Mouse (Mus musculus): ENCODE results near the gene Hist1h2bg. TPM values are rescaled to one million over a fixed set of nuclear protein-coding genes. Genes with fewer than 3 reads are reported as not detected.

Gene Hist1h2bg
- total and polyA plus RNA-seq, 2 experiments from 2014 or later = 4.3 to 1,110 TPM

- Histone ChIP-seq H3K4me2 (ENCODE audit: low read depth, low read length) (no peak overlapping the region), H3K9ac (replicated peaks; ENCODE audit: low read depth, low read length) (no peak overlapping the region), H3K27ac (ENCODE audit: low read depth) (no peak overlapping the region), H3K36me3 (replicated peaks; ENCODE audit: control insufficient read depth, insufficient read depth, low read length) (no peaks in the 10 kb centered on the region), H3K9me3 (replicated peaks; ENCODE audit: control insufficient read depth, low read length) (no peaks in the 10 kb centered on the region), H3K4me1 (ENCODE audit: control insufficient read depth, insufficient read depth) (no peaks in the 10 kb centered on the region), H3K4me3 (ENCODE audit: low read depth, low read length) (no peak overlapping the region), H3K27me3 (ENCODE audit: control insufficient read depth, insufficient read depth, low read length) (no peaks in the 10 kb centered on the region)
- ATAC-seq (ENCODE audit: insufficient read depth, low read depth) (no peak), DNase-seq (ENCODE audit: low spot score) (no peak)
- TF ChIP-seq CTCF (IDR thresholded peaks at IDR 0.05; ENCODE audit: low read depth) (no peak), EP300 (IDR thresholded peaks at IDR 0.05; ENCODE audit: low read depth) (no peak)
Measured at GRCm38 (mm10) chr13:23609844-23610243, 38.6 kb downstream of the Hist1h2bg start.

- no peaks in the 10 kb centered on the region for H3K4me1 ChIP-seq (ENCODE audit: control insufficient read depth, insufficient read depth)
- WGBS = 62% methylated on average over 2 of the region's 2 CpGs
- H3K27me3 ChIP-seq (ENCODE audit: control insufficient read depth, insufficient read depth, low read length) = no peaks in the 10 kb centered on the region
- H3K4me3 ChIP-seq (ENCODE audit: low read depth, low read length) = no peak overlapping the region
- H3K27ac ChIP-seq (ENCODE audit: low read depth) = no peak overlapping the region
- DNase-seq (ENCODE audit: low spot score) (no peak), ATAC-seq (ENCODE audit: insufficient read depth, low read depth) (no peak)
- H3K9me3 ChIP-seq (replicated peaks; ENCODE audit: control insufficient read depth, low read length) = no peaks in the 10 kb centered on the region
- H3K9ac ChIP-seq (replicated peaks; ENCODE audit: low read depth, low read length) = no peak overlapping the region
- TF ChIP-seq CTCF (IDR thresholded peaks at IDR 0.05; ENCODE audit: low read depth) (no peak), EP300 (IDR thresholded peaks at IDR 0.05; ENCODE audit: low read depth) (no peak)
- H3K36me3 ChIP-seq (replicated peaks; ENCODE audit: control insufficient read depth, insufficient read depth, low read length) = no peaks in the 10 kb centered on the region
- H3K4me2 ChIP-seq (ENCODE audit: low read depth, low read length) = no peak overlapping the region
Measured at GRCm38 (mm10) chr13:23610393-23610792, 39.2 kb downstream of the Hist1h2bg start.

- no peaks in the 10 kb centered on the region for H3K4me1 ChIP-seq (ENCODE audit: control insufficient read depth, insufficient read depth)
- H3K27me3 ChIP-seq (ENCODE audit: control insufficient read depth, insufficient read depth, low read length) = no peaks in the 10 kb centered on the region
- TF ChIP-seq EP300 (IDR thresholded peaks at IDR 0.05; ENCODE audit: low read depth) (no peak), CTCF (IDR thresholded peaks at IDR 0.05; ENCODE audit: low read depth) (no peak)
- H3K9me3 ChIP-seq (replicated peaks; ENCODE audit: control insufficient read depth, low read length) = no peaks in the 10 kb centered on the region
- DNase-seq (ENCODE audit: low spot score) = no peak
- ATAC-seq (ENCODE audit: insufficient read depth, low read depth) = no peak
- 78% methylated on average over 3 of the region's 3 CpGs for WGBS
- H3K9ac ChIP-seq (replicated peaks; ENCODE audit: low read depth, low read length) = no peak overlapping the region
- H3K4me2 ChIP-seq (ENCODE audit: low read depth, low read length) = no peak overlapping the region
- no peak overlapping the region for H3K4me3 ChIP-seq (ENCODE audit: low read depth, low read length)
- no peaks in the 10 kb centered on the region for H3K36me3 ChIP-seq (replicated peaks; ENCODE audit: control insufficient read depth, insufficient read depth, low read length)
- no peak overlapping the region for H3K27ac ChIP-seq (ENCODE audit: low read depth)
Measured at GRCm38 (mm10) chr13:23611638-23612037, 40.4 kb downstream of the Hist1h2bg start.

GRCm38 (mm10) chr13:23620056-23620732 is 49.0 kb downstream of the Hist1h2bg start:
- H3K4me1 ChIP-seq (ENCODE audit: control insufficient read depth, insufficient read depth) = peaks cover 7% of the 10 kb centered on the region; the same call in 1 of the 2 replicates
- H3K27me3 ChIP-seq (ENCODE audit: control insufficient read depth, insufficient read depth, low read length) = no peaks in the 10 kb centered on the region
- H3K4me3 ChIP-seq (ENCODE audit: low read depth, low read length) = peak overlapping the region; percentile 59
- no peaks in the 10 kb centered on the region for H3K36me3 ChIP-seq (replicated peaks; ENCODE audit: control insufficient read depth, insufficient read depth, low read length)
- 53% methylated on average over 12 of the region's 12 CpGs for WGBS
- H3K4me2 ChIP-seq (ENCODE audit: low read depth, low read length) = peak overlapping the region; percentile 87
- TF ChIP-seq CTCF (IDR thresholded peaks at IDR 0.05; ENCODE audit: low read depth) (no peak), EP300 (IDR thresholded peaks at IDR 0.05; ENCODE audit: low read depth) (no peak)
- peak overlapping the region; percentile 93 for H3K27ac ChIP-seq (ENCODE audit: low read depth)
- H3K9ac ChIP-seq (replicated peaks; ENCODE audit: low read depth, low read length) = peak overlapping the region; percentile 86; the same call in 1 of the 2 replicates
- no peaks in the 10 kb centered on the region for H3K9me3 ChIP-seq (replicated peaks; ENCODE audit: control insufficient read depth, low read length)
- DNase-seq (ENCODE audit: low spot score) (no peak), ATAC-seq (ENCODE audit: insufficient read depth, low read depth) (no peak)

DNA sequence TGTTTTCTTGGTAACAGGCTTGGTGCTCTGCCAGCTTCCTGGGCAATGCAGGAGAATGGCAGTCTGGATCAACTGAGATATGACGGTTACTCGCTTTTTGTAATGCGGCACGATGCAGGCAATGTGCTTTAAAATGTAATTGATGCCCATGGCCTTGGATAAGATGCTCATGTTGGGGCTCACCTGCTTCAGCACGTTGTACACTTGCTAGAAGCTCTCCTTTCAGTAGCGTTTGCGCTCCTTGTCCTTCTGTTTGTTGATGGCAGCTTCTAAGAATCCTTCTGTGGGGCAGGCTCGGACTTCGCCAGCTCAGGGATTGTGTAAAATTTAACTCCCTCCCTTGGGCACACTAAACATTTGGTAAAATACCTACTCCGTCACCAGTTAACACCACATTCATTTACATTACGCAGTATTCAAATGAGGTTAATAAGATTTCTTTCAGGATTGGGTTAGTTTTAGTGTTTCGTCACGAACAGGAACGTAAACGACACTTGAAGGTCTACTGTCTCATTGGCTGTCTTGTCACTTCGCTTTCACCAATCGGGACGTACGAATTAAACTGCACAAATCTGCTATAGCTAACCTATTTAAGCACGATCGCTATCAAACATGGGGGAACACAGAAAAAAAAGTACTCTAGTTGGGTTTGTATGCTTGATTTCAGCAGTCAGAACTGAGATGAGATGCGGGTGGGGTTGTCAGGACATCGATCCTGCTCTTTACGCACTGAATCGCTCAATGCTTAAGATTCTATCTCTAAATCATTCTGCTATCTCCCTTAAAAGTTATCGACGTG is 49.7 kb downstream of the Hist1h2bg start, which contains the start of gene Hist1h2be:
Gene Hist1h2be (minus strand): TSS at position 392 of the 799 bp plus-strand sequence.
- WGBS = under 1% methylated on average over 27 of the region's 27 CpGs
- no peaks in the 10 kb centered on the region for H3K9me3 ChIP-seq (replicated peaks; ENCODE audit: control insufficient read depth, low read length)
- H3K27ac ChIP-seq (ENCODE audit: low read depth) = peak within 1 kb of the TSS; percentile 93
- peak within 1 kb of the TSS; percentile 87 for H3K4me2 ChIP-seq (ENCODE audit: low read depth, low read length)
- DNase-seq (ENCODE audit: low spot score) (peak; percentile 95), ATAC-seq (ENCODE audit: insufficient read depth, low read depth) (peak; percentile 74)
- no peaks in the 10 kb centered on the region for H3K27me3 ChIP-seq (ENCODE audit: control insufficient read depth, insufficient read depth, low read length)
- H3K4me1 ChIP-seq (ENCODE audit: control insufficient read depth, insufficient read depth) = peaks cover 7% of the 10 kb centered on the region; the same call in 1 of the 2 replicates
- no peaks in the 10 kb centered on the region for H3K36me3 ChIP-seq (replicated peaks; ENCODE audit: control insufficient read depth, insufficient read depth, low read length)
- TF ChIP-seq CTCF (IDR thresholded peaks at IDR 0.05; ENCODE audit: low read depth) (no peak), EP300 (IDR thresholded peaks at IDR 0.05; ENCODE audit: low read depth) (no peak)
- peak within 1 kb of the TSS; percentile 86 for H3K9ac ChIP-seq (replicated peaks; ENCODE audit: low read depth, low read length)
- H3K4me3 ChIP-seq (ENCODE audit: low read depth, low read length) = peak within 1 kb of the TSS; percentile 59

Small RNA genes lying within 50 kb of the gene (microRNA-seq; reads per million reads assigned to microRNA genes)
- gene Gm44297 (not detected), gene Gm44359 (not detected), gene Gm44394 (not detected)

Other genes starting within 250 kb of the Hist1h2bg start
Only the 30 nearest of the 35 such genes appear.
- gene Abt1, start 147.5 kb upstream of the Hist1h2bg start, total RNA-seq (2014; rRNA removed; ENCODE audit: low replicate concordance) = 6.7 and 7.4 TPM in 2 replicates
- gene Abt1, start 147.5 kb upstream of the Hist1h2bg start, polyA plus RNA-seq (2015; fragmentation: Nextera tagmentation; extraction: Ambion mirVana) = 6.8 and 7.2 TPM in 2 replicates
- gene Btn1a1, start 105.5 kb upstream of the Hist1h2bg start, total RNA-seq (2014; rRNA removed; ENCODE audit: low replicate concordance) = 0.27 TPM in 1 of 2 replicates, not detected in the other
- 0.14 and 0.18 TPM in 2 replicates for gene Btn1a1, start 105.5 kb upstream of the Hist1h2bg start, polyA plus RNA-seq (2015; fragmentation: Nextera tagmentation; extraction: Ambion mirVana)
- not detected in 2 replicates for gene Btn2a2, start 82.5 kb upstream of the Hist1h2bg start, total RNA-seq (2014; rRNA removed; ENCODE audit: low replicate concordance)
- 0.04 and 0.15 TPM in 2 replicates for gene Btn2a2, start 82.5 kb upstream of the Hist1h2bg start, polyA plus RNA-seq (2015; fragmentation: Nextera tagmentation; extraction: Ambion mirVana)
- gene Hist1h4h, start 40.3 kb upstream of the Hist1h2bg start, total RNA-seq (2014; rRNA removed; ENCODE audit: low replicate concordance) = 3,824 and 4,565 TPM in 2 replicates
- 30.4 and 37.5 TPM in 2 replicates for gene Hist1h4h, start 40.3 kb upstream of the Hist1h2bg start, polyA plus RNA-seq (2015; fragmentation: Nextera tagmentation; extraction: Ambion mirVana)
- gene Hist1h2af, start 37.5 kb upstream of the Hist1h2bg start, total RNA-seq (2014; rRNA removed; ENCODE audit: low replicate concordance) = 369 and 922 TPM in 2 replicates
- gene Hist1h2af, start 37.5 kb upstream of the Hist1h2bg start, polyA plus RNA-seq (2015; fragmentation: Nextera tagmentation; extraction: Ambion mirVana) = 1.3 and 2.6 TPM in 2 replicates
- 709 and 989 TPM in 2 replicates for gene Hist1h3g, start 36.0 kb upstream of the Hist1h2bg start, total RNA-seq (2014; rRNA removed; ENCODE audit: low replicate concordance)
- 2.4 and 2.5 TPM in 2 replicates for gene Hist1h3g, start 36.0 kb upstream of the Hist1h2bg start, polyA plus RNA-seq (2015; fragmentation: Nextera tagmentation; extraction: Ambion mirVana)
- gene Hist1h2bh, start 28.0 kb upstream of the Hist1h2bg start, total RNA-seq (2014; rRNA removed; ENCODE audit: low replicate concordance) = 82.5 and 133 TPM in 2 replicates
- 0.25 and 0.31 TPM in 2 replicates for gene Hist1h2bh, start 28.0 kb upstream of the Hist1h2bg start, polyA plus RNA-seq (2015; fragmentation: Nextera tagmentation; extraction: Ambion mirVana)
- gene Hist1h3f, start 27.3 kb upstream of the Hist1h2bg start, total RNA-seq (2014; rRNA removed; ENCODE audit: low replicate concordance) = 441 and 779 TPM in 2 replicates
- gene Hist1h3f, start 27.3 kb upstream of the Hist1h2bg start, polyA plus RNA-seq (2015; fragmentation: Nextera tagmentation; extraction: Ambion mirVana) = 0.29 and 0.45 TPM in 2 replicates
- gene Hist1h4f, start 19.7 kb upstream of the Hist1h2bg start, total RNA-seq (2014; rRNA removed; ENCODE audit: low replicate concordance) = 2,919 and 3,073 TPM in 2 replicates
- gene Hist1h4f, start 19.7 kb upstream of the Hist1h2bg start, polyA plus RNA-seq (2015; fragmentation: Nextera tagmentation; extraction: Ambion mirVana) = 0.65 TPM in 1 of 2 replicates, not detected in the other
- 61.7 and 66.1 TPM in 2 replicates for gene Hist1h1d, start 18.1 kb upstream of the Hist1h2bg start, total RNA-seq (2014; rRNA removed; ENCODE audit: low replicate concordance)
- 0.16 and 0.20 TPM in 2 replicates for gene Hist1h1d, start 18.1 kb upstream of the Hist1h2bg start, polyA plus RNA-seq (2015; fragmentation: Nextera tagmentation; extraction: Ambion mirVana)
- gene Hist1h3e, start 9.0 kb upstream of the Hist1h2bg start, total RNA-seq (2014; rRNA removed; ENCODE audit: low replicate concordance) = 625 and 977 TPM in 2 replicates
- 0.70 and 0.97 TPM in 2 replicates for gene Hist1h3e, start 9.0 kb upstream of the Hist1h2bg start, polyA plus RNA-seq (2015; fragmentation: Nextera tagmentation; extraction: Ambion mirVana)
- 171 and 312 TPM in 2 replicates for gene Hist1h2ae, start 176 bp upstream of the Hist1h2bg start, total RNA-seq (2014; rRNA removed; ENCODE audit: low replicate concordance)
- 12.1 and 14.3 TPM in 2 replicates for gene Hist1h2ae, start 176 bp upstream of the Hist1h2bg start, polyA plus RNA-seq (2015; fragmentation: Nextera tagmentation; extraction: Ambion mirVana)
- gene Hist1h2bf, start 2.8 kb downstream of the Hist1h2bg start, total RNA-seq (2014; rRNA removed; ENCODE audit: low replicate concordance) = 603 and 951 TPM in 2 replicates
- gene Hist1h2bf, start 2.8 kb downstream of the Hist1h2bg start, polyA plus RNA-seq (2015; fragmentation: Nextera tagmentation; extraction: Ambion mirVana) = 1.3 and 1.6 TPM in 2 replicates
- 568 and 769 TPM in 2 replicates for gene Hist1h2ad, start 3.0 kb downstream of the Hist1h2bg start, total RNA-seq (2014; rRNA removed; ENCODE audit: low replicate concordance)
- 0.27 and 1.8 TPM in 2 replicates for gene Hist1h2ad, start 3.0 kb downstream of the Hist1h2bg start, polyA plus RNA-seq (2015; fragmentation: Nextera tagmentation; extraction: Ambion mirVana)
- 116 and 155 TPM in 2 replicates for gene Hist1h3d, start 4.4 kb downstream of the Hist1h2bg start, total RNA-seq (2014; rRNA removed; ENCODE audit: low replicate concordance)
- gene Hist1h3d, start 4.4 kb downstream of the Hist1h2bg start, polyA plus RNA-seq (2015; fragmentation: Nextera tagmentation; extraction: Ambion mirVana) = 1.2 and 1.8 TPM in 2 replicates
- gene Hist1h4d, start 10.2 kb downstream of the Hist1h2bg start, total RNA-seq (2014; rRNA removed; ENCODE audit: low replicate concordance) = 1,649 and 2,136 TPM in 2 replicates
- 18.8 and 21.2 TPM in 2 replicates for gene Hist1h4d, start 10.2 kb downstream of the Hist1h2bg start, polyA plus RNA-seq (2015; fragmentation: Nextera tagmentation; extraction: Ambion mirVana)
- gene Hist1h2be, start 49.7 kb downstream of the Hist1h2bg start, total RNA-seq (2014; rRNA removed; ENCODE audit: low replicate concordance) = 253 and 309 TPM in 2 replicates
- gene Hist1h2be, start 49.7 kb downstream of the Hist1h2bg start, polyA plus RNA-seq (2015; fragmentation: Nextera tagmentation; extraction: Ambion mirVana) = 0.82 and 1.2 TPM in 2 replicates
- gene Hist1h1e, start 51.2 kb downstream of the Hist1h2bg start, total RNA-seq (2014; rRNA removed; ENCODE audit: low replicate concordance) = 271 and 391 TPM in 2 replicates
- 5.6 and 6.7 TPM in 2 replicates for gene Hist1h1e, start 51.2 kb downstream of the Hist1h2bg start, polyA plus RNA-seq (2015; fragmentation: Nextera tagmentation; extraction: Ambion mirVana)
- gene Hist1h2ac, start 112.6 kb downstream of the Hist1h2bg start, total RNA-seq (2014; rRNA removed; ENCODE audit: low replicate concordance) = 62.8 and 88.1 TPM in 2 replicates
- 0.45 and 0.49 TPM in 2 replicates for gene Hist1h2ac, start 112.6 kb downstream of the Hist1h2bg start, polyA plus RNA-seq (2015; fragmentation: Nextera tagmentation; extraction: Ambion mirVana)
- gene Hist1h2bc, start 112.8 kb downstream of the Hist1h2bg start, total RNA-seq (2014; rRNA removed; ENCODE audit: low replicate concordance) = 253 and 309 TPM in 2 replicates
- 94.4 and 115 TPM in 2 replicates for gene Hist1h2bc, start 112.8 kb downstream of the Hist1h2bg start, polyA plus RNA-seq (2015; fragmentation: Nextera tagmentation; extraction: Ambion mirVana)
- gene Hist1h1t, start 124.4 kb downstream of the Hist1h2bg start, total RNA-seq (2014; rRNA removed; ENCODE audit: low replicate concordance) = 0.23 and 2.0 TPM in 2 replicates
- gene Hist1h1t, start 124.4 kb downstream of the Hist1h2bg start, polyA plus RNA-seq (2015; fragmentation: Nextera tagmentation; extraction: Ambion mirVana) = not detected in 2 replicates
- 1,145 and 1,607 TPM in 2 replicates for gene Hist1h4c, start 127.1 kb downstream of the Hist1h2bg start, total RNA-seq (2014; rRNA removed; ENCODE audit: low replicate concordance)
- gene Hist1h4c, start 127.1 kb downstream of the Hist1h2bg start, polyA plus RNA-seq (2015; fragmentation: Nextera tagmentation; extraction: Ambion mirVana) = 1.5 and 1.7 TPM in 2 replicates
- gene Hfe, start 139.5 kb downstream of the Hist1h2bg start, total RNA-seq (2014; rRNA removed; ENCODE audit: low replicate concordance) = 21.4 and 25.9 TPM in 2 replicates
- 18.0 and 22.3 TPM in 2 replicates for gene Hfe, start 139.5 kb downstream of the Hist1h2bg start, polyA plus RNA-seq (2015; fragmentation: Nextera tagmentation; extraction: Ambion mirVana)
- gene Hist1h1c, start 167.4 kb downstream of the Hist1h2bg start, total RNA-seq (2014; rRNA removed; ENCODE audit: low replicate concordance) = 770 and 1,043 TPM in 2 replicates
- gene Hist1h1c, start 167.4 kb downstream of the Hist1h2bg start, polyA plus RNA-seq (2015; fragmentation: Nextera tagmentation; extraction: Ambion mirVana) = 73.4 and 101 TPM in 2 replicates
- gene Hist1h3c, start 174.2 kb downstream of the Hist1h2bg start, total RNA-seq (2014; rRNA removed; ENCODE audit: low replicate concordance) = 1,907 and 3,007 TPM in 2 replicates
- gene Hist1h3c, start 174.2 kb downstream of the Hist1h2bg start, polyA plus RNA-seq (2015; fragmentation: Nextera tagmentation; extraction: Ambion mirVana) = 1.2 and 1.3 TPM in 2 replicates
- 1,542 and 1,547 TPM in 2 replicates for gene Hist1h2bb, start 175.3 kb downstream of the Hist1h2bg start, total RNA-seq (2014; rRNA removed; ENCODE audit: low replicate concordance)
- gene Hist1h2bb, start 175.3 kb downstream of the Hist1h2bg start, polyA plus RNA-seq (2015; fragmentation: Nextera tagmentation; extraction: Ambion mirVana) = 0.59 and 0.78 TPM in 2 replicates
- 667 and 733 TPM in 2 replicates for gene Hist1h2ab, start 179.7 kb downstream of the Hist1h2bg start, total RNA-seq (2014; rRNA removed; ENCODE audit: low replicate concordance)
- gene Hist1h2ab, start 179.7 kb downstream of the Hist1h2bg start, polyA plus RNA-seq (2015; fragmentation: Nextera tagmentation; extraction: Ambion mirVana) = 5.6 and 7.6 TPM in 2 replicates
- gene Hist1h3b, start 180.9 kb downstream of the Hist1h2bg start, total RNA-seq (2014; rRNA removed; ENCODE audit: low replicate concordance) = 800 and 1,239 TPM in 2 replicates
- 3.2 and 3.3 TPM in 2 replicates for gene Hist1h3b, start 180.9 kb downstream of the Hist1h2bg start, polyA plus RNA-seq (2015; fragmentation: Nextera tagmentation; extraction: Ambion mirVana)
- 252 and 267 TPM in 2 replicates for gene Hist1h4b, start 185.6 kb downstream of the Hist1h2bg start, total RNA-seq (2014; rRNA removed; ENCODE audit: low replicate concordance)
- 0.46 and 0.60 TPM in 2 replicates for gene Hist1h4b, start 185.6 kb downstream of the Hist1h2bg start, polyA plus RNA-seq (2015; fragmentation: Nextera tagmentation; extraction: Ambion mirVana)
- gene Hist1h4a, start 189.8 kb downstream of the Hist1h2bg start, total RNA-seq (2014; rRNA removed; ENCODE audit: low replicate concordance) = 794 and 986 TPM in 2 replicates
- 0.49 and 0.82 TPM in 2 replicates for gene Hist1h4a, start 189.8 kb downstream of the Hist1h2bg start, polyA plus RNA-seq (2015; fragmentation: Nextera tagmentation; extraction: Ambion mirVana)

Data from heart, postnatal 0 days (tissue).